In the genomic region with DNA sequence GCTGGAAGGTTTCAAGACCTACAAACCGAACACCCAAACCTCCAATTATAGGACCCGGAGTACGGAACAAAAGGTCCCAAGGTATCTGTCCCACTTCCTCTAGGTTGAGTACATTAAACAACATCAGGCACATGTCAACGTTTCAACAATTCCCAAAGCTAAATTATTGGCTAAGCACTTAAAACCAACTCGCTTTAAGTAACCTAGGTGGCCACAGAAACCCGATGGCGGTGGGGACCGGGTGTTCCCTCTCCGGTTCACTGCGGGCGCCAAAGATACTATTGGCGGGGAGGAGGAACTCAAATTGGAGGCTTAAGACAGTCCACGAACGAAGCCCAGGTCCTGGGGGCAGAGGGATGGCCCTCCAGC, we compare ENCODE assay signal across 8 mouse cellular contexts. TPM values are rescaled to one million over a fixed set of nuclear protein-coding genes. Genes with fewer than 3 reads are reported as not detected.
DNase-seq lines count a peak whose midpoint lies in the region; TF ChIP-seq lines count a peak whose summit lies in the region.

No protein-coding gene starts in this region.

- TF ChIP-seq CTCF in kidney, adult 2 months (conservative IDR thresholded peaks at IDR 0.05; ENCODE audit: insufficient read depth, insufficient read length, low read depth, low read length), result no peak
- no peak for TF ChIP-seq CTCF in bone marrow macrophage, adult 2 months (IDR thresholded peaks at IDR 0.05; ENCODE audit: low read depth, low read length)

- no peaks in the 10 kb centered on the region for H3K9me3 ChIP-seq in megakaryocyte, embryonic 14.5 days

- peak; percentile 16 for DNase-seq in kidney, adult 2 months
- DNase-seq in kidney, postnatal 10 days, result no peak
- DNase-seq in heart, postnatal 4 days, result peak; percentile 46
- no peak for DNase-seq in thymus, postnatal 10 days (ENCODE audit: low spot score in 2 of 2)
- no peak for DNase-seq in layer of hippocampus, postnatal 14 days (ENCODE audit: low spot score in 2 of 2)
- DNase-seq in adrenal gland, adult 8-10 months, result no peak

- no peaks in the 10 kb centered on the region for H3K36me3 ChIP-seq in kidney, adult 2 months (ENCODE audit: control insufficient read depth, insufficient read depth, low read length)
- no peaks in the 10 kb centered on the region for H3K36me3 ChIP-seq in megakaryocyte, embryonic 14.5 days (replicated peaks; ENCODE audit: low read length)

- no peaks in the 10 kb centered on the region; the same call in 1 of the 2 replicates for H3K4me1 ChIP-seq in kidney, adult 2 months (ENCODE audit: control insufficient read depth, insufficient read depth, low read length)
- H3K4me1 ChIP-seq in bone marrow macrophage, adult 2 months (ENCODE audit: control insufficient read depth, insufficient read depth, low read length), result peaks cover 32% of the 10 kb centered on the region
- peaks cover 37% of the 10 kb centered on the region for H3K4me1 ChIP-seq in megakaryocyte, embryonic 14.5 days

- WGBS in kidney, adult 2 months, result 5% methylated on average over 14 of the region's 14 CpGs

- H3K4me3 ChIP-seq in kidney, adult 2 months (ENCODE audit: insufficient read depth, low read depth, low read length), result peak overlapping the region; percentile 88
- peak overlapping the region; percentile 84 for H3K4me3 ChIP-seq in bone marrow macrophage, adult 2 months (ENCODE audit: insufficient read depth, low read length)
- peak overlapping the region; percentile 92 for H3K4me3 ChIP-seq in megakaryocyte, embryonic 14.5 days (replicated peaks)

- TF ChIP-seq POLR2A in kidney, adult 2 months (IDR thresholded peaks at IDR 0.05; ENCODE audit: low read depth, low read length), result no peak
- no peak for TF ChIP-seq POLR2A in bone marrow macrophage, adult 2 months (IDR thresholded peaks at IDR 0.05; ENCODE audit: borderline replicate concordance, low read depth, low read length)

- H3K27ac ChIP-seq in kidney, adult 2 months (ENCODE audit: insufficient read depth, low read depth, low read length), result 0 out of 2 replicates have a peak overlapping the region, but pooled peaks have one; percentile 5
- H3K27ac ChIP-seq in bone marrow macrophage, adult 2 months (ENCODE audit: insufficient read depth, low read depth, low read length), result peak overlapping the region; percentile 75

- peaks cover 1% of the 10 kb centered on the region; the same call in 1 of the 2 replicates for H3K27me3 ChIP-seq in kidney, adult 2 months (replicated peaks; ENCODE audit: control insufficient read depth, insufficient read depth, low read length)
- peaks cover 50% of the 10 kb centered on the region for H3K27me3 ChIP-seq in megakaryocyte, embryonic 14.5 days (replicated peaks)

RNA-seq across cellular contexts. Expression of a gene that starts 40.6 kb away (rescaled TPM):
- 2.2 and 2.6 TPM in 2 replicates for polyA plus RNA-seq in kidney, adult 2 months (2012; rRNA removed)
- polyA plus RNA-seq in bone marrow macrophage, adult 2 months (2012; ENCODE audit: insufficient read depth, insufficient read length, missing spikeins), result 43.0 and 43.6 TPM in 2 replicates
- 10 to 100 TPM; 26.6 to 27.4 TPM for total RNA-seq in heart, postnatal 4 days (2021)
- 0.21 TPM in 1 of 2 replicates, not detected in the other for polyA plus RNA-seq in megakaryocyte, embryonic 14.5 days (2012; ENCODE audit: insufficient read depth, low replicate concordance)
- total RNA-seq in layer of hippocampus, postnatal 14 days (2021), result 100 to 1,000 TPM; 218 to 229 TPM
- 10 to 100 TPM in 3 of 4 experiments, 1 to 10 TPM in 1; 9.9 to 17.4 (median 11.8) TPM for total RNA-seq in adrenal gland, adult 8-10 months (2022)

Comparison
In these comparisons a context has a peak if more than half of its experiments do, and no peak if none do; other contexts are left out.
1. DNase-seq: peak in kidney, adult 2 months (single experiment) and heart, postnatal 4 days (single experiment); none in kidney, postnatal 10 days (single experiment), thymus, postnatal 10 days (0 of 2), layer of hippocampus, postnatal 14 days (0 of 2) and adrenal gland, adult 8-10 months (single experiment).
2. RNA of a gene that starts 40.6 kb away (total RNA-seq): 218 to 229 TPM in layer of hippocampus, postnatal 14 days; 26.6 to 27.4 TPM in heart, postnatal 4 days and 9.9 to 17.4 TPM in adrenal gland, adult 8-10 months; every median in the first group is over 4 times any median in the second.
3. Peak in every context shown above with its lines, with median percentiles within 50 percentile points of each other: H3K4me3 ChIP-seq.